Mouse (Mus musculus) forebrain, embryonic 14.5 days (tissue): ENCODE measurements around the gene Lmntd1. TPM values are rescaled to one million over a fixed set of nuclear protein-coding genes. Genes with fewer than 3 reads are reported as not detected.

Experiments
- ATAC-seq: fragments of 200-750 bp; cut with Nextera tagmentation; 2 replicates; pipeline ENCODE4 v1.8.0; 2017; ENCODE audit warnings: mild to moderate bottlenecking, moderate library complexity
- DNase-seq: peaks from one replicate; pipeline ENCODE4 v3.0.0-alpha.2; 2015; ENCODE audit warnings: low spot score
- H3K27ac ChIP-seq: fragments of 300-500 bp; sonication (generic); 2 replicates; pipeline ENCODE4 v1.5.1; 2014; ENCODE audit warnings: low read depth, mild to moderate bottlenecking, control low read depth, low read length, moderate library complexity
- H3K27me3 ChIP-seq: fragments of 300-500 bp; sonication (generic); replicated peaks from 2 replicates; pipeline ENCODE4 v1.6.1; 2014; ENCODE audit warnings: low read length, control low read depth, mixed read lengths; ENCODE audit not compliant: control insufficient read depth, insufficient read depth
- H3K36me3 ChIP-seq: fragments of 300-500 bp; sonication (generic); 2 replicates; pipeline ENCODE4 v1.6.1; 2014; ENCODE audit warnings: low read length, control low read depth; ENCODE audit not compliant: control insufficient read depth, insufficient read depth
- H3K4me1 ChIP-seq: fragments of 300-500 bp; sonication (generic); 2 replicates; pipeline ENCODE4 v1.6.1; 2014; ENCODE audit warnings: antibody characterized with exemption, low read length, control low read depth; ENCODE audit not compliant: control insufficient read depth, insufficient read depth
- H3K4me2 ChIP-seq: fragments of 300-500 bp; sonication (generic); 2 replicates; pipeline ENCODE4 v1.6.1; 2014; ENCODE audit warnings: mild to moderate bottlenecking, control low read depth, low read length
- H3K4me3 ChIP-seq: fragments of 300-500 bp; sonication (generic); 2 replicates; pipeline ENCODE4 v1.5.1; 2014; ENCODE audit warnings: low read depth, low read length, control low read depth
- H3K9ac ChIP-seq: fragments of 300-500 bp; sonication (generic); 2 replicates; pipeline ENCODE4 v1.6.1; 2014; ENCODE audit warnings: mild to moderate bottlenecking, low read length, control low read depth, moderate library complexity
- H3K9me3 ChIP-seq: fragments of 300-500 bp; sonication (generic); replicated peaks from 2 replicates; pipeline ENCODE4 v1.6.1; 2016; ENCODE audit warnings: low read length, control low read depth, mixed read lengths; ENCODE audit not compliant: control insufficient read depth
- WGBS: fragments of 180-500 bp; shearing (Covaris S2); extraction: QIAGEN DNeasy Blood & Tissue Kit; methylation state at CpG from one replicate; pipeline ENCODE4 v1.1.7; 2014; 5-methylcytosine and 5-hydroxymethylcytosine counted together
- polyA plus RNA-seq: library from polyadenylated mRNA; unstranded; fragments of >200 nt; fragmentation: Nextera tagmentation; extraction: Ambion mirVana; gene quantifications from 2 replicates; pipeline ENCODE4 v1.2.1, GENCODE M21; 2014

The Lmntd1 gene
- polyA plus RNA-seq, 1 experiment from 2014 or later: 0.93 TPM

- no peaks in the 10 kb centered on the region for H3K27me3 ChIP-seq
- peak; percentile 48; the same call in 1 of the 2 replicates for ATAC-seq
- H3K9ac ChIP-seq: no peak overlapping the region
- peak overlapping the region; percentile 3; the same call in 1 of the 2 replicates for H3K27ac ChIP-seq
- no peaks in the 10 kb centered on the region for H3K36me3 ChIP-seq
- peaks cover 7% of the 10 kb centered on the region; the same call in 1 of the 2 replicates for H3K4me1 ChIP-seq
- DNase-seq: peak; percentile 39
- H3K9me3 ChIP-seq: no peaks in the 10 kb centered on the region
- H3K4me2 ChIP-seq: no peak overlapping the region
- H3K4me3 ChIP-seq: no peak overlapping the region
- 27% methylated on average over 10 of the region's 10 CpGs for WGBS
Measured at GRCm38 (mm10) chr6:145578457-145579185, 35.5 kb downstream of the Lmntd1 start.

- ATAC-seq (no peak), DNase-seq (no peak)
- Histone ChIP-seq H3K27me3 (no peaks in the 10 kb centered on the region), H3K9ac (no peak overlapping the region), H3K4me1 (peaks cover 7% of the 10 kb centered on the region; the same call in 1 of the 2 replicates), H3K4me2 (no peak overlapping the region), H3K4me3 (no peak overlapping the region), H3K27ac (no peak overlapping the region), H3K9me3 (no peaks in the 10 kb centered on the region), H3K36me3 (no peaks in the 10 kb centered on the region)
- WGBS: 96% methylated on average over 4 of the region's 4 CpGs
Measured at GRCm38 (mm10) chr6:145576762-145577161, 37.4 kb downstream of the Lmntd1 start.

GRCm38 (mm10) chr6:145573250-145574013, 40.7 kb downstream of the Lmntd1 start:
- no peaks in the 10 kb centered on the region for H3K9me3 ChIP-seq
- ATAC-seq (no peak), DNase-seq (no peak)
- no peak overlapping the region for H3K4me2 ChIP-seq
- no peak overlapping the region for H3K27ac ChIP-seq
- H3K27me3 ChIP-seq: no peaks in the 10 kb centered on the region
- no peak overlapping the region for H3K9ac ChIP-seq
- H3K4me1 ChIP-seq: peaks cover 2% of the 10 kb centered on the region; the same call in 1 of the 2 replicates
- H3K36me3 ChIP-seq: no peaks in the 10 kb centered on the region
- 80% methylated on average over 6 of the region's 6 CpGs for WGBS
- no peak overlapping the region for H3K4me3 ChIP-seq

GRCm38 (mm10) chr6:145568701-145569100, 45.4 kb downstream of the Lmntd1 start:
- DNase-seq: no peak
- no peaks in the 10 kb centered on the region for H3K9me3 ChIP-seq
- no peaks in the 10 kb centered on the region for H3K36me3 ChIP-seq
- no peak overlapping the region for H3K4me2 ChIP-seq
- no peak overlapping the region for H3K9ac ChIP-seq
- no peaks in the 10 kb centered on the region for H3K27me3 ChIP-seq
- H3K4me1 ChIP-seq: no peaks in the 10 kb centered on the region
- 92% methylated on average over 3 of the region's 3 CpGs for WGBS
- no peak for ATAC-seq
- no peak overlapping the region for H3K27ac ChIP-seq
- no peak overlapping the region for H3K4me3 ChIP-seq

GRCm38 (mm10) chr6:145567832-145568231, 46.3 kb downstream of the Lmntd1 start:
- H3K27me3 ChIP-seq: no peaks in the 10 kb centered on the region
- no peak overlapping the region for H3K4me2 ChIP-seq
- WGBS: 84% methylated on average over 3 of the region's 3 CpGs
- H3K4me1 ChIP-seq: no peaks in the 10 kb centered on the region
- no peak overlapping the region for H3K4me3 ChIP-seq
- H3K9ac ChIP-seq: no peak overlapping the region
- ATAC-seq (no peak), DNase-seq (no peak)
- H3K36me3 ChIP-seq: no peaks in the 10 kb centered on the region
- no peak overlapping the region for H3K27ac ChIP-seq
- H3K9me3 ChIP-seq: no peaks in the 10 kb centered on the region

GRCm38 (mm10) chr6:145567296-145567695, 46.8 kb downstream of the Lmntd1 start:
- ATAC-seq (no peak), DNase-seq (no peak)
- Histone ChIP-seq H3K36me3 (no peaks in the 10 kb centered on the region), H3K9ac (no peak overlapping the region), H3K27me3 (no peaks in the 10 kb centered on the region), H3K4me2 (no peak overlapping the region), H3K9me3 (no peaks in the 10 kb centered on the region), H3K27ac (no peak overlapping the region), H3K4me3 (no peak overlapping the region), H3K4me1 (no peaks in the 10 kb centered on the region)
- 78% methylated on average over 8 of the region's 8 CpGs for WGBS

- Histone ChIP-seq H3K4me3 (no peak overlapping the region), H3K9ac (no peak overlapping the region), H3K27ac (no peak overlapping the region), H3K27me3 (no peaks in the 10 kb centered on the region), H3K4me2 (no peak overlapping the region), H3K4me1 (no peaks in the 10 kb centered on the region), H3K9me3 (no peaks in the 10 kb centered on the region), H3K36me3 (no peaks in the 10 kb centered on the region)
- DNase-seq (no peak), ATAC-seq (no peak)
- 90% methylated on average over 5 of the region's 5 CpGs for WGBS
Measured at GRCm38 (mm10) chr6:145565663-145566062, 48.5 kb downstream of the Lmntd1 start.

- no peak overlapping the region for H3K4me2 ChIP-seq
- H3K4me1 ChIP-seq: no peaks in the 10 kb centered on the region
- H3K36me3 ChIP-seq: no peaks in the 10 kb centered on the region
- H3K27me3 ChIP-seq: no peaks in the 10 kb centered on the region
- ATAC-seq (no peak), DNase-seq (no peak)
- no peak overlapping the region for H3K27ac ChIP-seq
- H3K9me3 ChIP-seq: no peaks in the 10 kb centered on the region
- 79% methylated on average over 4 of the region's 4 CpGs for WGBS
- H3K9ac ChIP-seq: no peak overlapping the region
- H3K4me3 ChIP-seq: no peak overlapping the region
Measured at GRCm38 (mm10) chr6:145564671-145565070, 49.4 kb downstream of the Lmntd1 start.
